Mouse (Mus musculus) B cell, adult (primary cell): ENCODE measurements around the gene Cdkn1a. TPM values are rescaled to one million over a fixed set of nuclear protein-coding genes. Genes with fewer than 3 reads are reported as not detected.

Experiments
- total RNA-seq: library from RNA; stranded (reverse); gene quantifications from 4 replicates; pipeline ENCODE4 v1.2.4, GENCODE M21; 2023; ENCODE audit not compliant: inconsistent age

The Cdkn1a gene
- total RNA-seq = 2.7 to 4.3 TPM (median 3.6 TPM) in 4 replicates

GRCm38 (mm10) chr17:29090776-29091175 is at the start of gene Cdkn1a:
Gene Cdkn1a, plus strand, starts transcription at chr17:29090976.

GRCm38 (mm10) chr17:29113591-29114352 is 23.0 kb downstream of the Cdkn1a start, which contains the start of gene Rab44:
Gene Rab44, plus strand, starts transcription at chr17:29114145.

Other genes with a start within 250 kb of the Cdkn1a start
- not detected in 4 replicates for gene Pnpla1, start 232.6 kb upstream of the Cdkn1a start, total RNA-seq
- 0.10 to 0.21 TPM (median 0.15 TPM) in 4 replicates for gene 4930539E08Rik, start 175.7 kb upstream of the Cdkn1a start, total RNA-seq
- gene Pxt1, start 147.1 kb upstream of the Cdkn1a start, total RNA-seq = not detected in 4 replicates
- gene Kctd20, start 139.0 kb upstream of the Cdkn1a start, total RNA-seq = 78.3 to 82.9 TPM (median 80.2 TPM) in 4 replicates
- gene Stk38, start 83.0 kb upstream of the Cdkn1a start, total RNA-seq = 156 to 170 TPM (median 168 TPM) in 4 replicates
- 519 to 550 TPM (median 532 TPM) in 4 replicates for gene Srsf3, start 58.3 kb upstream of the Cdkn1a start, total RNA-seq
- gene Rab44, start 23.2 kb downstream of the Cdkn1a start, total RNA-seq = 0.27 to 1.1 TPM (median 0.64 TPM) in 4 replicates
- gene Cpne5, start 147.2 kb downstream of the Cdkn1a start, total RNA-seq = 1.5 to 2.7 TPM (median 2.0 TPM) in 4 replicates
- 18.6 to 23.6 TPM (median 22.7 TPM) in 4 replicates for gene Ppil1, start 173.2 kb downstream of the Cdkn1a start, total RNA-seq
- gene BC004004, start 177.8 kb downstream of the Cdkn1a start, total RNA-seq = 116 to 128 TPM (median 118 TPM) in 4 replicates
- 0.35 to 1.00 TPM (median 0.50 TPM) in 4 replicates for gene Pi16, start 226.7 kb downstream of the Cdkn1a start, total RNA-seq